Mouse (Mus musculus) G1E (cell line): ENCODE results near the gene Carhsp1.

Experiments used
- CTCF ChIP-seq: IDR thresholded peaks from 2 replicates; pipeline ENCODE4 v1.5.1; 2012; ENCODE audit warnings: low read depth, low read length, inconsistent platforms, mixed read lengths
- GATA1 ChIP-seq: IDR thresholded peaks from 2 replicates; pipeline ENCODE4 v1.6.1; 2012; ENCODE audit warnings: borderline replicate concordance, low read length, inconsistent platforms, mixed read lengths
- GATA2 ChIP-seq: IDR thresholded peaks from 2 replicates; pipeline ENCODE4 v1.6.1; 2012; ENCODE audit warnings: low read depth, low read length, inconsistent platforms, borderline replicate concordance
- TAL1 ChIP-seq: conservative IDR thresholded peaks from 2 replicates; pipeline ENCODE4 v1.6.1; 2012; ENCODE audit warnings: low read depth, low read length, inconsistent platforms, mixed read lengths

DNA sequence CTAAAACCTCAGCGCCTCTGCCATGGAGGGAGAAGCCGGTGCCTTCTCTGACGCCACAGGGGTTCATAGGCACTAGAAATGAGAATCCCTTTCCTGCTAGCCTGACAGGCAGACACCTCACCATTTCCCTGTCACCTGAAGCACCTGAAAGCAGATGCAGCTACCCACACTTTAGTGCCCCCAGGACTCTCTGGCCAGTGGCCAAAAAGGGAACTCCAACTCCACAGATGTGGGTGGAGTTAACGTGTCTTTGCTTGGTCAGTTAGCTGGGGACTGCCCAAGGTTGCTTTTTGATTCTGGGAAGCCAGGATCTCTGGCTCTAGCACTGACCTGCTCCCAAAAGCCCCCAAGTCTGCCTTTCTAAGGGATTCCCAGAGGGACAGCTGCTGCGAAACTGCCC lies 2.5 kb downstream of the Carhsp1 start:
- no peak for TF ChIP-seq CTCF
- no peak for TF ChIP-seq GATA1
- no peak for TF ChIP-seq TAL1
- no peak for TF ChIP-seq GATA2
